Mouse (Mus musculus) layer of hippocampus, adult 8-10 months (tissue): ENCODE data around the gene Spdya. TPM values are rescaled to one million over a fixed set of nuclear protein-coding genes. Genes with fewer than 3 reads are reported as not detected.
A peak's percentile ranks its signal among the peaks of the same experiment; 100 is the strongest.
"Not testable (repeated sequence)": the region's sequence is repeated elsewhere in the genome, so short reads cannot be mapped to it uniquely, and the experiment has no call there.

ENCODE experiments used
- DNase-seq, 2 experiments: peaks; one replicate each; pipeline ENCODE4 v3.0.0; 2022; ENCODE audit warnings: low spot score in 2 of 2
- total RNA-seq, 4 experiments: library from RNA; stranded (reverse); gene quantifications; 2 replicates each; pipeline ENCODE4 v1.2.4; 2022

Spdya gene
- total RNA-seq = 1 to 10 TPM; 1.1 to 2.4 (median 2.1) TPM

DNA sequence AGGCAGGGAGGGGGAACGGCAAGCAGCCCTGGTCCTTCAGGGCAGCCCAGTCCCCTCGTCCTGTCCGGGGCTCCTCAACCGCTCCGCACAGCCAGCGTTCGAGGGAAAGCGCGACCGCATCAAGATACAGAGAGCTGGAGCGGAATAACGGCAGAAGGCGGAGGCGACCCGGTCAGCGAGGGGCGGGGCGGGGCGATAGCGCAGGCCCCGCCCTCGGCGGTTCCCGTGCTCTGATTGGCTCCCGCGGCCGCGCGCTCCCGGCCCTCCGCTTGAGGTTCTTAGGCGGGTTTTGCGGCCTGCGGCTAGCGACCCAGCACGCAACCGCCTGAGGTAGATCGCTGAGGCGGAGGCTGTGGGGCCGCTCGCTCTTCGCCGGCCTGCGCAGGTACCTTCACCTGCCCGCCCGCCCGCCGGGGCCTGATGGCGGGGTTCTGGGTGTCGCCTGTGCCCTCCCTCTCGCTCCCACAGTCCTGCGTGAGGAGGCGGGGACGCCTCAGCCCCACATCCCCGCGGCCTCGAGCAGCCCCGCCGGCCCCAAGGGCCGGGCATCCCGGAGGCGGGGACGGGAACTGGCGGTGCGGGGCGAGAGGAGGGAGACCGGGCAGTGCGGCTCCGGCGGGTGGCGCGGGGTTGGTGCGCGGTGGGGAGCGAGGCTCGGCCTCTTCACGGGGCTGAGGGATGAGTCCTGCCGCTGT is at the start of gene Spdya:
Gene Spdya (plus strand): TSS at position 305 of the 695 bp plus-strand sequence.
- DNase-seq = peak; percentile 43 to 74

DNA sequence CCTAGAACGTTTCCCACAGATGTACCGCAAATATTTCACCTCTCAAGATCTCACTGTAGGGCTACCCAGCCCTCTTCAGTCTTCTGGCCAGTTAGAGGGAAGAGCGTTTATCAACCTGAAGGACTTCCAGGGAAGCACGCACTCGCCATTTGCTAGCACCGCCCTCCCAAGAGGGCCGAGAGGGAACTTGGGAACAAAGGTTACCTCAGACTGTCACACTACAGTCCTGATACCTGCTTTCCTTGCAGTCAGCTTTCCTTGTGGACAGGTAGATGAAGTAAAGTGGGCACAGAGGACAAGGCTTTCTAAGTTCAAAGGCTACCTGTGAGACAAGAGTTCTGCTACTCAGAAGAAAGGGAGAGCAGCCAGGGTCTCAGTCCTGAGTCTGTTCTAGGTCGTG is 45.0 kb upstream of the Spdya start:
- no peak for DNase-seq

- no peak for DNase-seq
Observed at GRCm38 (mm10) chr17:71510297-71510696, 41.6 kb upstream of the Spdya start.

- no peak for DNase-seq
Observed at GRCm38 (mm10) chr17:71526302-71526708, 25.6 kb upstream of the Spdya start.

GRCm38 (mm10) chr17:71526711-71527564 is 24.9 kb upstream of the Spdya start, which contains the start of gene Ndc80:
Gene Ndc80, minus strand, starts transcription at chr17:71526857.
- DNase-seq = peak; percentile 89 to 92

GRCm38 (mm10) chr17:71528042-71528441 is 23.8 kb upstream of the Spdya start:
- DNase-seq = no peak

- DNase-seq = not testable (repeated sequence)
Observed at GRCm38 (mm10) chr17:71535595-71535994, 16.3 kb upstream of the Spdya start.

GRCm38 (mm10) chr17:71537164-71537563 is 14.7 kb upstream of the Spdya start:
- DNase-seq = no peak

GRCm38 (mm10) chr17:71548586-71548985 is 3.3 kb upstream of the Spdya start:
- no peak for DNase-seq

- no peak for DNase-seq
Observed at GRCm38 (mm10) chr17:71551350-71551749, 511 bp upstream of the Spdya start.

- DNase-seq = no peak
Observed at GRCm38 (mm10) chr17:71552901-71553300, 1.0 kb downstream of the Spdya start.

DNA sequence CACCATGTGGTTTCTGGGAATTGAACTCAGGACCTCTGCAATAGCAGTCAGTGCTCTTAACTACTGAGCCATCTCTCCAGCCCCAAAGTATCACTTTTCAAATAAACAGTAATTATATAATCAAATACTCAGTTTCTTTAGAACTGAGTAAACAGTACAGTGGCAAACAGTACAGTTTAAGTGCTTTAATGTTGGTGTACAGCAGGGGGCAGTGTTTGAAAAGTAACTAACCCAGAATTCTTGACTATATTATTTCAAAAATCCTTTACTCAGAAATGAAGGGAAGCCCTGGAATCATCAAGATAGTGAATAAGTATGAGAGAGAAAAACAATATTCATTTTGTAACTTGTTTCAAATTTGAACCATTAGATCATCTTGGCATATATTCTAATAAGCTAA is 9.8 kb downstream of the Spdya start:
- peak in 1 of 2 experiments; percentile 25 for DNase-seq

GRCm38 (mm10) chr17:71579176-71579705 is 27.4 kb downstream of the Spdya start:
- no peak for DNase-seq

DNA sequence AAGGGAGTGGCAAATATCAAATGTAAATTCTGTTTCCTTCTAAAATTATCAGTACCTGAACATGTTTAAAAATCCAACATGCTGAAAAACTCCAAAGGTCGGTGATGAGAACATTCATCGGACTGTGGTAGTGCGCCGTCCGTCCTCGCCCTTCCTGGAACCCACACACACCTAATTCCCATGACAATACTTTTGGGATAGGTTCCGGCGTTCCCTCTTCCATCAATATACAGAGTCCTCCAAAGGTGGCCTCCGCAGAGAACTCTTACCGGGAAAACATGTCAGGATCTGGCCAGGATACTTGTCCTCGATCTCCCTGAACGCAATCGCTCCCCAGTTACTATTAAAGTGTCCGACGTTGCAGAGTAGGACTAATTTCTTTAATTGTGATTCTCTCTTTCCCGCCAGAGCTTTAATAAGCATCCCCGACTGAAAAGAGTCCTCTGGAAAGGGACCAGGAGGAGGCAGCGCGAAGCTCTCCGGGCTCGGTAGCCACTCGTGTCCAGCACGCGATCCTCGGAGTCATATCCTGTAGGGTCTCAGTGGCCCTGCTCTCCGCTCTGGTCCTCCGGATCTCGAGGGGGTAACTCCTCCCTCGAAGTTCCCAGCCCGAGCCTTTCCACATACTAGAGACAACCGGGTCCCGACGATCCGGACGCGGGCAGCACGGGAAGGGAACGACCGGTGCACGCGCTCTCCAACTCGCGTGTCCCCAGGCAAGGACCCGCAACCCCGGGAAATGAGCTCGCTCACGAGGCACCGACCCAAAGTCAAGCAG is 46.2 kb downstream of the Spdya start:
- DNase-seq = no peak

- peak; percentile 91 for DNase-seq
Observed at GRCm38 (mm10) chr17:71598659-71599554, 47.0 kb downstream of the Spdya start.

GRCm38 (mm10) chr17:71615638-71616318 is 63.9 kb downstream of the Spdya start, which contains the start of gene Wdr43:
Gene Wdr43, plus strand, starts transcription at chr17:71615895.
- peak; percentile 95 to 96 for DNase-seq

GRCm38 (mm10) chr17:71616319-71617032 is 64.6 kb downstream of the Spdya start:
- peak in 1 of 2 experiments; percentile 6 for DNase-seq

DNA sequence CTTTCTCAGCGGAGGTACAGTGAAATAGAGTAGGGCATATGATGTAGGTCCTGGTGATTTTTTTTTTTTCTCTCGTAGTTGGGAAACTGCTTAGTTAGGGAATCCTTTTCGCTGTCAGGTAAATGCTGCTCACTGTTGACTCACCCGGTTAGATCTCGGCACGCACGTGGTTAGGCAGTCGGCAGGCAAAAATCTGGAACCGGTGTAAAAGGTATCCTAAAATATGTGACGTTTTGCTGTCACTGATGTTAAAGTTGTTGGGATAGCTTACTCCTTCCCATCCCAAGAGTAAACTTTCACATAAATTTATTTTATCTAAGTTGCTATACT is 65.1 kb downstream of the Spdya start:
- DNase-seq = no peak

DNA sequence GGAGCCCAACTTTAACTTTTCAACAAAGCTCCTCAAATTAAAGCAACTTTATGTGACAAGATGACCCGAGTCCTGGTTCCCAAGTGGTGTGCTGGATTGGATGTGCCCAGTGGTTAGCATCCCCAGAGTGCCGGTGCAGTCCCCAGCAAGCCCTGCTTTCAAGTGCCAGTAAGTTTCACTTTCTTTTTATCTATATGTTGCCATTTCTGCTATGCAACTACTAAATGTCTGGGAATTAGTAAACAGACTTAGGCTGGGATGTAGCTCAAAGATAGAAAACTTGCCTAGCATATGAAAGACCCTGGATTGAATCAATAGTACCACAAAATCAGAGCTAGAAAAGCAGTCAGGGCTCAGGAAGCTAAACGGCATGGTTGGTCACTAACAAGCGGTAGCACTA is 66.1 kb downstream of the Spdya start:
- DNase-seq = no peak
